Mouse (Mus musculus): Measurements from ENCODE around the gene Sp2.

The Sp2 gene

DNA sequence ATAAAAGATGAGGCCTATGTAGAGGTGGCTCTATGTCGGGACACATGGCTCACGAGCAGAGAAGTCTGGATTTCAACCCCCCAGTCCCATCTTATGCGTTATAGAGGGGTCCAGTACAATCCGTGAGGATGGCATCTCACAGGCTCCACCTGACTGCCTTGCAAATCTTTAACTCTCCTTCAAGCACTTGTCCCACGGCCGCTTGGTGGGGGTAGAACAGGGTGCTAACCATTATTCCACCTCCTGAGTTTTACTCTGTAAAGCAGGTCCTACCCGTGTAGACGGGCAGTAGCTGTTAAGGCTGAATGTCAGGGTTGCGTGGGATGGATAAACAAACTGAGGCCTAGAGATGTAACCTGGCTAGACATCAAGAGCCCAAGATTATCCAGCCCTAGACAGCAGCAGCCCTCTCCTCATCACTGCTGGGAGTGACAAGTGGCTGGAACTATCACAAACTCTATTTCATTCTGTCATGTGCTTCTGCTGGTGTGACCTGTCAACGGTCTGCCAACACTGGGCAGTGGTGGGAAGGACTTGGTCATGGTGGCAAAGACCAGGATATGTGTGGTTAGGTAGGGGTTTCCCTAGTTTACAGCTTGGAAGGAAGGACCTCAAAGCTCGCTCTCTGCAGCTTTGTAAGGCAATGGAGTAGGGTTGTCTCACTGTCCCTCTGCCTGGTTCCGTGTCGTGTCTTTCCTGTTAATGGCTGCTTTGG, 49.0 kb downstream of the Sp2 start:
- Histone ChIP-seq H3K4me1 (replicated peaks; ENCODE audit: low read depth, low read length) (peaks cover 67% of the 10 kb centered on the region), H3K36me3 (ENCODE audit: insufficient read depth, low read length) (peaks cover 7% of the 10 kb centered on the region), H3K27me3 (ENCODE audit: insufficient read depth, low read length) (peaks cover 7% of the 10 kb centered on the region; the same call in 1 of the 2 replicates), H3K4me3 (replicated peaks; ENCODE audit: low read length) (peak overlapping the region; percentile 78), H3K9me3 (ENCODE audit: low read length) (no peaks in the 10 kb centered on the region)
- no peak for TF ChIP-seq CTCF (conservative IDR thresholded peaks at IDR 0.05; ENCODE audit: low read length)
- no peak for TF ChIP-seq NANOG (IDR thresholded peaks at IDR 0.05; ENCODE audit: borderline replicate concordance, low read length)

DNA sequence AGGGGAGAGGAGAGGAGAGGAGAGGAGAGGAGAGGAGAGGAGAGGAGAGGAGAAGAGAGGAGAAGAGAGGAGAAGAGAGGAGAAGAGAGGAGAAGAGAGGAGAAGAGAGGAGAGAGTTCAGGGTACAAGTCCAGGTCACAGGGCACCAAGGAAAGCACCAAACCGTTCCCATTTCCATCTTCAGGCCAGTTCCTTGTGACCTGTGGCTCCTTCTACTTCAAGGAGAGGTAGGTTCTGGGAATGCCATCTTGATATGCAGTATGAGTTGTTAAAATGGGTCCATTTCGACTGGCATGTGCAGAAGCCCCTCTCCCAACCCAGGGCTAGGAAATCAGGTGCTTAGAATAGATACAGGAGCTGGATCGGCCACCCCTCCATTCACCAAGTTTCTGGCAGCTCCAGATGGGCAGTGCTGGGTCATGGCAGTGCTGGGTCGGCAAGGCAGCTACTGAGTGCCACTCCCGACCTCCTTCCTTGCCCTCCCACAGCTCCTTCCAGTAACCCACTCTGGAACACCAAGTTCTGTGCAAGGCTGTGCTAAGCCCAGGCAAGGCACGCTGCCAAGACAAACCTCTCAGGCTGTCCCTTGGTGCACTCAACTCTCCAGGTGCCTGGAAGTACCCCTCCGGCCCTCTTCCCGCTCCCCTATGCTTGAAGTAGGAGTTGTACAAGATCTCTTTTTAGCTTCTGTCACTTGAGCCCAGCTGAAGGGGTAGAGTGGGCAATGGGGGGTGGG, 51.3 kb downstream of the Sp2 start:
- Histone ChIP-seq H3K4me3 (replicated peaks; ENCODE audit: low read length) (peak overlapping the region; percentile 26; the same call in 1 of the 2 replicates), H3K27me3 (ENCODE audit: insufficient read depth, low read length) (peaks cover 15% of the 10 kb centered on the region)
- no peak for TF ChIP-seq CTCF (conservative IDR thresholded peaks at IDR 0.05; ENCODE audit: low read length)

DNA sequence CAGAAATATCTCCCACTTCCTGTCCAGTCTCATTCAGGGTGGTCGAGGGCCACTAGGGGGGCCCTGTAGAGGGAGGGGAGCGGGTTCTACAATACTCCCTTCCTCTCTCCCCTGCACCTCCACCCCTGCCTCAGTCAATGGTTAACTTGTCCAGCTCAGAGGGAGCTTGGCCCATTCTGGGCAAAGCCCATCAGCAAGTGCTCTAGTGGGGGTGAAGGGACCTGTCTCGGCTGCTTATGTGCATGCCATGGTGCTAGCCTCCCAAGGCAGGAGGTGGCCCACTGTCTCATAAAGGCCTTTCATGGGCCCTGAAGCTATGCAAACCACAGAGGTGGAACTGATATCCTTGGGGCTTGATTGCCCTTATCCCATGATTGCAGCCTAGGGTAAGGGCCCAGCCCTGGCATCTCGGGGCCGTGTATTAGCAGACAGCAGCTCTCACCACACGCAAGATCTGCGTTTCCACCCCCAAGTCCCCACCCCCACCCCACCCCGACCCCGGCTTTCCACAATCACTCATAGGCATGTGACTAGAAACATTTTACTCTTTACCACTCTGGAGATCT, 52.9 kb downstream of the Sp2 start:
- TF ChIP-seq POU5F1 (IDR thresholded peaks at IDR 0.05; ENCODE audit: borderline replicate concordance, low read length) (no peak), CTCF (conservative IDR thresholded peaks at IDR 0.05; ENCODE audit: low read length) (no peak), NANOG (IDR thresholded peaks at IDR 0.05; ENCODE audit: borderline replicate concordance, low read length) (no peak)
- H3K36me3 ChIP-seq (ENCODE audit: insufficient read depth, low read length): no peaks in the 10 kb centered on the region
- peak overlapping the region; percentile 67 for H3K4me3 ChIP-seq (replicated peaks; ENCODE audit: low read length)
- H3K27me3 ChIP-seq (ENCODE audit: insufficient read depth, low read length): peaks cover 15% of the 10 kb centered on the region
- peaks cover 72% of the 10 kb centered on the region for H3K4me1 ChIP-seq (replicated peaks; ENCODE audit: low read depth, low read length)
- H3K9me3 ChIP-seq (ENCODE audit: low read length): no peaks in the 10 kb centered on the region

More for the DNA sequence above, 51.3 kb downstream of the Sp2 start:
- no peaks in the 10 kb centered on the region for H3K9me3 ChIP-seq (ENCODE audit: low read length)
- H3K4me1 ChIP-seq (replicated peaks; ENCODE audit: low read depth, low read length): peaks cover 77% of the 10 kb centered on the region
- H3K36me3 ChIP-seq (ENCODE audit: insufficient read depth, low read length): no peaks in the 10 kb centered on the region

DNA sequence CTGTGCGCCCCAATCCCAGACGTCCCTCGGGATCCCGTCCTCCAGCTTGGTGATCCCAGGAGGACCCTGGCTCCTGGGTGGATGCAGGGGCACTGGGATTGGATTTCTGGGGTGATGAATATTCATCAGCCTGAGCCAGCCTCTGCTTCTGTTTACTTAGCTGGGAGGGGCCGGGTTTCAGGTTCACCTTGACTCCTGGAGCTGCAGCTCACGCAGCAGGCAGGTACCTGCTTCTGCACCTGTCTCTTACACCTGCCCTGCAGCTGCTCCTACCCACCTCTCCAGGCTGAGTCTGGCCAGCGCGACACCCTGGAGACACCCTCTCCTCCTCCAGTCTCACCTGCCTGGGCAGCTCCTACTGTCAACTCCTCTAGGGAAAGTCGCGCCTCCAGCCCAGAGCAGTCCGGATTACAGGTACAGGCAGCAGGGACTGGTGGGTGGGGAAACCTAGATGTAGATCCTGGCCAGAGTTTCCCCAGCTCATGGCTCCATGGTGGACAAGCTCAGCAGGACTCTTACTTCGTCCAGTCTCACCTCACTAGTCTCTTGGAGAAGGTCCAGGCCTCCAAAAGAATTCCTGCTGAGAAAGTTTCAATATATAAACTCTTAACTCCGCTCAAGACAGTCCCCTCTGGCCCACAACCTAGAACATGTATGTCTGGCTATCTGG, 53.5 kb downstream of the Sp2 start:
- Histone ChIP-seq H3K4me1 (replicated peaks; ENCODE audit: low read depth, low read length) (peaks cover 70% of the 10 kb centered on the region), H3K36me3 (ENCODE audit: insufficient read depth, low read length) (no peaks in the 10 kb centered on the region), H3K27me3 (ENCODE audit: insufficient read depth, low read length) (peaks cover 15% of the 10 kb centered on the region), H3K4me3 (replicated peaks; ENCODE audit: low read length) (peak overlapping the region; percentile 67), H3K9me3 (ENCODE audit: low read length) (no peaks in the 10 kb centered on the region)
- TF ChIP-seq NANOG (IDR thresholded peaks at IDR 0.05; ENCODE audit: borderline replicate concordance, low read length): no peak
- no peak for TF ChIP-seq POU5F1 (IDR thresholded peaks at IDR 0.05; ENCODE audit: borderline replicate concordance, low read length)
- TF ChIP-seq CTCF (conservative IDR thresholded peaks at IDR 0.05; ENCODE audit: low read length): no peak

DNA sequence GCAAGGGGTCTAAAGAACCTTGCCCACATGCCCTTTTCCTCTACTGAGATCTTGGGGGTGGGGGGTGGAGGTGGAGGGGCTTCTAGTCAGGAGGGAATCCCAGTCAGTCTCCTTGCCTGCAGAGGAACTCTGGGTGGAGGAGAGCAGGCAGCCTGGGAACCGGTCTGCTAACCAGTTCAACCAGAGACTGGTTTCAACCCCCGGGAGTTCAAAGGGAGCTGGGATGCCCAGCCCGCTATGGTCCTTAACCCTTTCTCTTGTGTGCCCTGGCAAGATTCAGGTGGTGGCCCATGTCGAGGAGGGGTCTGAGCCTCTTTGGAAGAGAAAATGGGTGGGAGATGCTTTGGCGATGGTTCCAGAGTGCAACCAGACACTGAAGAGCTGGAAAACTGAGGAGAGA, 54.1 kb downstream of the Sp2 start:
- H3K9me3 ChIP-seq (ENCODE audit: low read length): no peaks in the 10 kb centered on the region
- H3K36me3 ChIP-seq (ENCODE audit: insufficient read depth, low read length): no peaks in the 10 kb centered on the region
- H3K4me1 ChIP-seq (replicated peaks; ENCODE audit: low read depth, low read length): peaks cover 64% of the 10 kb centered on the region
- TF ChIP-seq CTCF (conservative IDR thresholded peaks at IDR 0.05; ENCODE audit: low read length) (no peak), POU5F1 (IDR thresholded peaks at IDR 0.05; ENCODE audit: borderline replicate concordance, low read length) (no peak), NANOG (IDR thresholded peaks at IDR 0.05; ENCODE audit: borderline replicate concordance, low read length) (no peak)
- peaks cover 15% of the 10 kb centered on the region for H3K27me3 ChIP-seq (ENCODE audit: insufficient read depth, low read length)
- H3K4me3 ChIP-seq (replicated peaks; ENCODE audit: low read length): peak overlapping the region; percentile 67

DNA sequence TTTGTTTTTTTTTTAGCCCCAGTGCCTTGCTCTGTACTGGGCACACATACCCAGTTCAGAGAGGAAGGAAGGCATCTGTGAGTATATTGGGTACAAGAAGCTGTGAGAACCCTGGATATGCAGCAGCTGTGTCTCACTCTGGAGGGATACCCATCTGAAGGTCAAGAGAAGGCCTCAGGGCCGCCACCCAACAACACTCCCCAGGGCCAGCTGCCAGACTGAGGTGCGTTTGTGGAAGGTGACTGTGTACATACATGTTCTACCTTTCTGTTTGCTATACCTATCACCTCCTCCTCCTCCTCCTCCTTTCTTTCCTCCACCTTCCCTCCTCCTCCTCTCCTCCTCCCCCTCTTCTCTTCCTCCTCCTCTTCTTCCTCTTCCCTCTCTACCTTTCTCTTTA, 54.7 kb downstream of the Sp2 start, which contains the start of gene Prr15l:
Gene Prr15l (plus strand): TSS at position 17 of the 400 bp plus-strand sequence.
- H3K36me3 ChIP-seq (ENCODE audit: insufficient read depth, low read length): no peaks in the 10 kb centered on the region
- peaks cover 58% of the 10 kb centered on the region for H3K4me1 ChIP-seq (replicated peaks; ENCODE audit: low read depth, low read length)
- H3K27me3 ChIP-seq (ENCODE audit: insufficient read depth, low read length): peaks cover 15% of the 10 kb centered on the region
- no peak for TF ChIP-seq CTCF (conservative IDR thresholded peaks at IDR 0.05; ENCODE audit: low read length)
- no peak for TF ChIP-seq POU5F1 (IDR thresholded peaks at IDR 0.05; ENCODE audit: borderline replicate concordance, low read length)
- no peak for TF ChIP-seq NANOG (IDR thresholded peaks at IDR 0.05; ENCODE audit: borderline replicate concordance, low read length)
- peak within 1 kb of the TSS; percentile 67 for H3K4me3 ChIP-seq (replicated peaks; ENCODE audit: low read length)
- no peaks in the 10 kb centered on the region for H3K9me3 ChIP-seq (ENCODE audit: low read length)

DNA sequence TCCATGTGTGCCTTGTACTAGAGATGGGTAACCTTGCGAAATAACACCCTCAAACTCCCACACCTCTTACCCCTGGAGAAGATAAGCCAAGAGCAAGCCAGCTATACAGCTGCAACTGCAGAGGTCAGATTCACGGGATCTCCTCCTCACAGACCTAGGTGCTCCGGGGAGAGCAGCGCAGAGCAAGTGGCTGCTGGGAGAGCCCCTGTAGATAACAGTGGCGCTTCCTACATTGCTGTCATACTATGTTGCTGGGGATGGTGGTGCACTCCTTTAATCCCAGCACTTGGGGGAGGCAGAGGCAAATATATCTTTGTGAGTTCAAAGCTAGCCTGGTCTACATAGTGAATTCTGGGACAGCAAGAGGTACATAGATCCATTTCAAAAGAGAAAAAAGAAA, 56.2 kb downstream of the Sp2 start:
- Histone ChIP-seq H3K9me3 (ENCODE audit: low read length) (no peaks in the 10 kb centered on the region), H3K4me1 (replicated peaks; ENCODE audit: low read depth, low read length) (peaks cover 46% of the 10 kb centered on the region), H3K4me3 (replicated peaks; ENCODE audit: low read length) (no peak overlapping the region), H3K27me3 (ENCODE audit: insufficient read depth, low read length) (peaks cover 14% of the 10 kb centered on the region), H3K36me3 (ENCODE audit: insufficient read depth, low read length) (no peaks in the 10 kb centered on the region)
- TF ChIP-seq NANOG (IDR thresholded peaks at IDR 0.05; ENCODE audit: borderline replicate concordance, low read length) (no peak), CTCF (conservative IDR thresholded peaks at IDR 0.05; ENCODE audit: low read length) (no peak), POU5F1 (IDR thresholded peaks at IDR 0.05; ENCODE audit: borderline replicate concordance, low read length) (no peak)

DNA sequence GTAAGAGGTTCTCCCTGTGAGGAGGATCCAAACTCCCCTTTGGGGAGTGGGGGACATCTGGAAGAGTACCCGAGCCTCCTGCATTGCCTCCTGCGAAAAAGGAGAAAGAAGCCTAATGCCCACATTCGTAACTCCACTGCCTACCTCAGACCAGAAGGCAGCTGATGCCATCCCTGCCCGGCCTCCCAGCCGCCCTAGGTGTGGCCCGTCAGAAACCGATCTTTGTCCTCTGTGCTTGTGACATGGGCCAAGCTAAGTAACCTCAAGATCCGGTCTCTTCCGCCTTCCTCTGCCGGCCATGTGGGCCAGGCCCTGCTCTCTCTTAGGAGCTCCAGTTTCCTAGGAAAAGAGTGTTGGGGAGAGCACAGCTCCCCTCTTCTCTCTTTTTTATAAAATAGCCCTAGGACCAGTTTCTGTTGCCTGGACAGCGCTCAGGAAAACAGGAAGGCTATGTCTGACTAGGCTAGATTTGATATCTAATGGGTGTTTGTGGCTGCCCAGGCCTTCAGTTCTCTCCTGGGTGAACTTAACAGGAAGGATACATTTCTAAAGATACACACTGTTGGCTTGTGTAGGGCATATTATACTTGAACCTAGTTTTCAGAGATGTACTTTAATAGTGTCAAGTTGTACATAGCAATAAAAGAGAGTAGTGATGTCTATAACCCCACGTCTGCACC, 57.1 kb downstream of the Sp2 start:
- Histone ChIP-seq H3K36me3 (ENCODE audit: insufficient read depth, low read length) (no peaks in the 10 kb centered on the region), H3K4me3 (replicated peaks; ENCODE audit: low read length) (peak overlapping the region; percentile 48), H3K9me3 (ENCODE audit: low read length) (no peaks in the 10 kb centered on the region), H3K27me3 (ENCODE audit: insufficient read depth, low read length) (peaks cover 13% of the 10 kb centered on the region), H3K4me1 (replicated peaks; ENCODE audit: low read depth, low read length) (peaks cover 39% of the 10 kb centered on the region)
- TF ChIP-seq NANOG (IDR thresholded peaks at IDR 0.05; ENCODE audit: borderline replicate concordance, low read length): no peak
- no peak for TF ChIP-seq CTCF (conservative IDR thresholded peaks at IDR 0.05; ENCODE audit: low read length)
- TF ChIP-seq POU5F1 (IDR thresholded peaks at IDR 0.05; ENCODE audit: borderline replicate concordance, low read length): no peak
